Mouse (Mus musculus): ENCODE data around the gene Atp6v1f. TPM values are rescaled to one million over a fixed set of nuclear protein-coding genes. Genes with fewer than 3 reads are reported as not detected.

Atp6v1f gene
- polyA plus RNA-seq, 1 experiment from 2014 or later: 324 TPM

DNA sequence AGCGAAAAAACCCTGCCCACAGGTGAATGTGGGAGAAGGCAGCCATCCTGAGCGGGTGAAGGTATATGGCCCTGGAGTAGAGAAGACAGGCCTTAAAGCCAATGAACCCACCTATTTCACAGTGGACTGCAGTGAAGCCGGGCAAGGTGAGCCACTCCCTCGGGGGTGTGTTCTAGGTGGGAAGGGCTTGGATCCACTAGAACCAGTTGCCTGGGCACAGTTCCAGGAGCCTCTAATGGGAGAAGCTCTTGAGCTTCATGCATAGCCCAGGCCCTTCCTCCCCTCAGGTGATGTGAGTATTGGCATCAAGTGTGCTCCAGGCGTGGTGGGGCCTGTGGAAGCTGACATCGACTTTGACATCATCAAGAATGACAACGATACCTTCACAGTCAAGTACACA lies 22.2 kb upstream of the Atp6v1f start:
- WGBS: 95% methylated on average over 7 of the region's 7 CpGs
- Histone ChIP-seq H3K27me3 (replicated peaks; ENCODE audit: control insufficient read depth, insufficient read depth, low read length) (no peaks in the 10 kb centered on the region), H3K9ac (replicated peaks; ENCODE audit: low read depth, low read length) (no peak overlapping the region), H3K4me3 (replicated peaks; ENCODE audit: low read length) (no peak overlapping the region), H3K27ac (ENCODE audit: low read length) (no peak overlapping the region), H3K9me3 (ENCODE audit: control insufficient read depth, low read length) (no peaks in the 10 kb centered on the region), H3K36me3 (ENCODE audit: control insufficient read depth, insufficient read depth) (no peaks in the 10 kb centered on the region), H3K4me2 (ENCODE audit: low read length) (no peak overlapping the region), H3K4me1 (replicated peaks; ENCODE audit: control insufficient read depth, insufficient read depth, low read length) (no peaks in the 10 kb centered on the region)
- no peak for ATAC-seq

DNA sequence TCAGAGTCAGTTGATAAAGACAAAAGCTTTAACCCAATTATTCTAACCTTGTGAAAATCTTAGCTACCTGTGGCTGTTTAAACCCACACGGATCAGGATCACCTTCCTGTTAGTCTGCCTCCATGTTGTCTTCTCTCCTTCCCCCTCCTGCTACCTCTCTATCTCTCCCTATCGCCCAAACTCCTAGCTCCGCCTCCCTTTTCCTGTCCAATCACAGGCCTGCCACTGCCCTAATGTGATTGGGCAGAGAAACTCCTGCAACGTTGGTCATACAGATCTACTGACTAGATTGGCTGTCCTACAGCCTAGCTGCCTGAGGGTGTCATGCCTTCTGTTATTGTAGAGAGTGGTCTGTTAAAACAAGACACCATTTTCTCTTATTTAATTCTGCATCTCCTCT lies 17.7 kb upstream of the Atp6v1f start:
- H3K27ac ChIP-seq (ENCODE audit: low read length): no peak overlapping the region
- WGBS: 31% methylated on average over 4 of the region's 4 CpGs
- H3K9me3 ChIP-seq (ENCODE audit: control insufficient read depth, low read length): no peaks in the 10 kb centered on the region
- H3K27me3 ChIP-seq (replicated peaks; ENCODE audit: control insufficient read depth, insufficient read depth, low read length): no peaks in the 10 kb centered on the region
- H3K9ac ChIP-seq (replicated peaks; ENCODE audit: low read depth, low read length): no peak overlapping the region
- no peak overlapping the region for H3K4me3 ChIP-seq (replicated peaks; ENCODE audit: low read length)
- no peak for ATAC-seq
- H3K4me2 ChIP-seq (ENCODE audit: low read length): no peak overlapping the region
- H3K4me1 ChIP-seq (replicated peaks; ENCODE audit: control insufficient read depth, insufficient read depth, low read length): no peaks in the 10 kb centered on the region
- no peaks in the 10 kb centered on the region for H3K36me3 ChIP-seq (ENCODE audit: control insufficient read depth, insufficient read depth)

DNA sequence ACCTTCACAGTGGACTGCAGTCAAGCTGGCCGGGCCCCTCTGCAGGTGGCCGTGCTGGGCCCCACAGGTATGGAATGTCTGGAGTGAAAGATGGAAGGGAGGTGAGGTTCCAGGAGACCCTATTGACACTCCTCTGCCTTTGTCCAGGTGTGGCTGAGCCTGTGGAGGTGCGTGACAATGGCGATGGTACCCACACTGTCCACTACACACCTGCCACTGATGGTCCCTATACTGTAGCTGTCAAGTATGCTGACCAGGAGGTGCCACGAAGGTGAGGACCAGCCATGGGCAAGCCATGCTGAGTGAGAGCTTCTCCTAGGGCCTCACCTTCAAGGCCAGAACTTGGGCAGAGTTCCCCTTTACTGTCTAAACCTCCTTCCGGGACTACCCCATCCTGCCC lies 16.9 kb upstream of the Atp6v1f start:
- no peak overlapping the region for H3K4me3 ChIP-seq (replicated peaks; ENCODE audit: low read length)
- H3K36me3 ChIP-seq (ENCODE audit: control insufficient read depth, insufficient read depth): no peaks in the 10 kb centered on the region
- H3K9me3 ChIP-seq (ENCODE audit: control insufficient read depth, low read length): no peaks in the 10 kb centered on the region
- 93% methylated on average over 6 of the region's 6 CpGs for WGBS
- no peak overlapping the region for H3K27ac ChIP-seq (ENCODE audit: low read length)
- no peak for ATAC-seq
- no peaks in the 10 kb centered on the region for H3K4me1 ChIP-seq (replicated peaks; ENCODE audit: control insufficient read depth, insufficient read depth, low read length)
- no peaks in the 10 kb centered on the region for H3K27me3 ChIP-seq (replicated peaks; ENCODE audit: control insufficient read depth, insufficient read depth, low read length)
- no peak overlapping the region for H3K4me2 ChIP-seq (ENCODE audit: low read length)
- H3K9ac ChIP-seq (replicated peaks; ENCODE audit: low read depth, low read length): no peak overlapping the region

DNA sequence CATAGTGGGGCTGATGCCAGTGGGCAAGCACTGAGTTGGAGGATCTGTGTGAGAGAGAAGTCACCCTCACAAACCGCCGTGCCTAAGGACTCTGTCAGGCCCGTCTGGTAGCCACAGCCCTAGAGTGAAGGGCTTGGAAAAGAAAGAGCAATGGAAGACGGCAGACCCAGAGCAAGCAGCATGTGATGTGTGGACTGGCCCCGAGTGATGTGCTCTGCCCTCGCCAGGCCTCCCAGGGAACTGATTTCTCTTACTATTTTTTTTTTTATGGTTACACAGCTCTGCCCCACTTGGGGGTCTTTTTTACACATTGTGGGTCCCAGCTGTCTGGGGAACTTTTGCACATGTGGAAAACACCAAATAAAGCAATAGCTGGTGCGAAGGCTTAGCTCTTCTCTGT lies 6.0 kb upstream of the Atp6v1f start:
- no peak overlapping the region for H3K9ac ChIP-seq (replicated peaks; ENCODE audit: low read depth, low read length)
- no peak overlapping the region for H3K27ac ChIP-seq (ENCODE audit: low read length)
- no peak overlapping the region for H3K4me2 ChIP-seq (ENCODE audit: low read length)
- H3K4me1 ChIP-seq (replicated peaks; ENCODE audit: control insufficient read depth, insufficient read depth, low read length): no peaks in the 10 kb centered on the region
- WGBS: 56% methylated on average over 7 of the region's 7 CpGs
- no peaks in the 10 kb centered on the region for H3K9me3 ChIP-seq (ENCODE audit: control insufficient read depth, low read length)
- H3K4me3 ChIP-seq (replicated peaks; ENCODE audit: low read length): no peak overlapping the region
- no peak for ATAC-seq
- H3K27me3 ChIP-seq (replicated peaks; ENCODE audit: control insufficient read depth, insufficient read depth, low read length): no peaks in the 10 kb centered on the region
- no peaks in the 10 kb centered on the region for H3K36me3 ChIP-seq (ENCODE audit: control insufficient read depth, insufficient read depth)

DNA sequence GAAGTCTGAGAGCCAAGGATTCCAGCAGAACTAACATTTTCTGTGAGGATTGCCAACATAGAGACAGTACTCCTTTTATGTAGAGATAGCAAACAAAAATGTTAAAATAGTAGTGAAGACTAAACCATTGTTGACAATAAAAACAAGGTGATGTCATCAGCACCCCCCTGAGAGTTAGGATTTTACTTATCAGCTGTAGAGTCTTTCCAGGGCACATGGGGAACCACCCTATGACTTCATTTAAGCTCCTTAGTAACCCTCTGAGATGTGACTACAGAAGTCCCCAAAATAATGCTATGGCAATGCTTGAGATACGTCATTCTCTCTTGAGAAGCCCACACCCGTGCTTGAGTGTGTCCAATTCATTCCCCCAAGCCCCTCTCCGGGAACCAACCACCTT lies 4.1 kb upstream of the Atp6v1f start:
- no peak for ATAC-seq

DNA sequence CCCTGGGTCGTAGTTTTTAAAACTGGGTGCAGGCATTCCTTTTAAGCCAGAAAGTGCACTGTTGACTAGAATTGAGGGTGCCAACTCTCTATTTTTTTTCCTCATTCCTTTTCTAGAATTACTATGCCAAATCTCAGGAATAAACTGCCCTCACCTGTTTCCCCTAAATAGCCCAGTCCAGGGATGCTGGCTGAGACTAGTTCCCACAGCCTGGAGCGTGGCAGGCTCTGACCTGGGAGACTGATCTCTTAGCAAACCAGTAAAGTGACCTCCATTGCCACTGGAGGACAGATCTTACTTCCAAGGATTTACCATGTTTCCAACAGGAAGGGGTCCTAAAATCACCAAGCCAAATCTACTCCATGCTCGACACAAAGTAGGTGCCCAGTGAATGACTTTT lies 1.3 kb downstream of the Atp6v1f start:
- WGBS: 88% methylated on average over 3 of the region's 3 CpGs
- H3K27ac ChIP-seq (ENCODE audit: low read length): no peak overlapping the region
- peak overlapping the region; percentile 78; the same call in 1 of the 2 replicates for H3K4me3 ChIP-seq (replicated peaks; ENCODE audit: low read length)
- no peak overlapping the region for H3K9ac ChIP-seq (replicated peaks; ENCODE audit: low read depth, low read length)
- no peak for ATAC-seq
- peak overlapping the region; percentile 79 for H3K4me2 ChIP-seq (ENCODE audit: low read length)
- no peaks in the 10 kb centered on the region for H3K27me3 ChIP-seq (replicated peaks; ENCODE audit: control insufficient read depth, insufficient read depth, low read length)
- H3K36me3 ChIP-seq (ENCODE audit: control insufficient read depth, insufficient read depth): peaks cover 12% of the 10 kb centered on the region; the same call in 1 of the 2 replicates
- peaks cover 14% of the 10 kb centered on the region for H3K4me1 ChIP-seq (replicated peaks; ENCODE audit: control insufficient read depth, insufficient read depth, low read length)
- H3K9me3 ChIP-seq (ENCODE audit: control insufficient read depth, low read length): no peaks in the 10 kb centered on the region

More for the DNA sequence above, 4.1 kb upstream of the Atp6v1f start:
- Histone ChIP-seq H3K4me3 (replicated peaks; ENCODE audit: low read length) (no peak overlapping the region), H3K9ac (replicated peaks; ENCODE audit: low read depth, low read length) (no peak overlapping the region), H3K4me2 (ENCODE audit: low read length) (no peak overlapping the region), H3K27ac (ENCODE audit: low read length) (no peak overlapping the region), H3K9me3 (ENCODE audit: control insufficient read depth, low read length) (no peaks in the 10 kb centered on the region), H3K27me3 (replicated peaks; ENCODE audit: control insufficient read depth, insufficient read depth, low read length) (no peaks in the 10 kb centered on the region), H3K4me1 (replicated peaks; ENCODE audit: control insufficient read depth, insufficient read depth, low read length) (peaks cover 2% of the 10 kb centered on the region), H3K36me3 (ENCODE audit: control insufficient read depth, insufficient read depth) (no peaks in the 10 kb centered on the region)
- WGBS: 76% methylated on average over 3 of the region's 3 CpGs

DNA sequence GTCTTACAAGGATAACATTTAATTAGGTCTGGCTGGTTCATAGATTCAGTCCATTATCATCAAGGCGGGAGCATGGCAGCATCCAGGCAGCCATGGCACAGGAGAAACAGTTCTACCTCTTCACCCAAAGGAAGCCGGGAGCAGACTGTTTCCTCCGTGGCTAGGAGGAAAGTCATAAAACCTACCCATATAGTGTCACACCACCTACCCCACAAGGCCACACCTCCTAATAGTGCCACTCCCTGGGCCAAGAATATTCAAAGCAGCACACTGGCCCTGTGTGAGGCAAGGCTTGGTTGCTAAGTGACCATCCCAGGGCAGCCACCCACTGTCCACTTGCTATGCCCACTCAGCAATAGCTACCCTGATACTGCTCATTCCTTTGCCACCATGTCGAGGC lies 3.6 kb downstream of the Atp6v1f start, which contains the start of gene Atp6v1fnb:
Gene Atp6v1fnb, plus strand, starts transcription at position 301 of the 400 bp plus-strand sequence.
- peaks cover 19% of the 10 kb centered on the region for H3K4me1 ChIP-seq (replicated peaks; ENCODE audit: control insufficient read depth, insufficient read depth, low read length)
- peaks cover 12% of the 10 kb centered on the region; the same call in 1 of the 2 replicates for H3K36me3 ChIP-seq (ENCODE audit: control insufficient read depth, insufficient read depth)
- no peak within 1 kb of the TSS for H3K9ac ChIP-seq (replicated peaks; ENCODE audit: low read depth, low read length)
- no peak within 1 kb of the TSS for H3K4me3 ChIP-seq (replicated peaks; ENCODE audit: low read length)
- H3K4me2 ChIP-seq (ENCODE audit: low read length): no peak within 1 kb of the TSS
- H3K27me3 ChIP-seq (replicated peaks; ENCODE audit: control insufficient read depth, insufficient read depth, low read length): no peaks in the 10 kb centered on the region
- H3K27ac ChIP-seq (ENCODE audit: low read length): no peak within 1 kb of the TSS
- no peak for ATAC-seq
- WGBS: 91% methylated on average over 4 of the region's 4 CpGs
- H3K9me3 ChIP-seq (ENCODE audit: control insufficient read depth, low read length): no peaks in the 10 kb centered on the region

DNA sequence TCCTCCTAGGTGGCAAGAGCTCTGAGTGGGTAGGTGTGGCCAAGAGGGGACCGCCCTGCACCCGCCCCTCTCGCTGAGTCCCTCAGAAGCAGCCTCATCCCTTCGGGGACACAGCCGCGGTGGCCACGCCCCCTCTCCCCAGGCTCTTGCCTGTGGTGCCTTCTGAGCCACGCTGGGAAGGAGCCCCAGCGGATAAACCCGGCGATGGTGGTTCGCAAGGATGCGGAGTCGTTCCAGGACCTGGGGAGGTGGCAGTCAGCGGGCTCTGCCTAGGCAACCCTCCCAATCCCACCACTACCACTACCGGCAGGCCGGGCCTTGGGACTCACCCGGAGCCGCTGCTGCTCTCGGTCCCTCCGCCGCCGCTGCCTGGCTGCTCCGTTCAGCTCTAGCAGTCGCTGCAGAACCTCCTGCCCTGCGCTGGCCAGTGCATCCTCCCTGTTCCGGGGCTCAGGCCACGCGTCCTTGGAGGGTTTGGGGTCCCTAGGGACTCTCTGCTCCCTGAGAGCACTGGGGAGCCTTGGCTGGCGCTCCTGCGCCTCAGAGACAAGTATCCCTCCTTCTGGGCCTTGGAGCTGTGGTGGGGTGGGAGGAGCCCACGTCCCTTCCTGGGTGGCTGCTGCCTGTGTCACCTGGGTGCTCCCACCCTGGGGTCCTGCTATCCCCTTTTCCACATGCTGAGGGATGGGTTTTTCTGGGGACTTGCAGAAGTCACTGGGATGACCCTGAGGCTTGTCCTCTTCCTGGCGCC lies 6.6 kb downstream of the Atp6v1f start:
- 2% methylated on average over 33 of the region's 33 CpGs for WGBS
- ATAC-seq: peak; percentile 96
- Histone ChIP-seq H3K4me3 (replicated peaks; ENCODE audit: low read length) (peak overlapping the region; percentile 49), H3K36me3 (ENCODE audit: control insufficient read depth, insufficient read depth) (peaks cover 12% of the 10 kb centered on the region; the same call in 1 of the 2 replicates), H3K9ac (replicated peaks; ENCODE audit: low read depth, low read length) (peak overlapping the region; percentile 71), H3K27me3 (replicated peaks; ENCODE audit: control insufficient read depth, insufficient read depth, low read length) (no peaks in the 10 kb centered on the region), H3K27ac (ENCODE audit: low read length) (no peak overlapping the region), H3K4me1 (replicated peaks; ENCODE audit: control insufficient read depth, insufficient read depth, low read length) (peaks cover 10% of the 10 kb centered on the region), H3K4me2 (ENCODE audit: low read length) (peak overlapping the region; percentile 66), H3K9me3 (ENCODE audit: control insufficient read depth, low read length) (no peaks in the 10 kb centered on the region)

DNA sequence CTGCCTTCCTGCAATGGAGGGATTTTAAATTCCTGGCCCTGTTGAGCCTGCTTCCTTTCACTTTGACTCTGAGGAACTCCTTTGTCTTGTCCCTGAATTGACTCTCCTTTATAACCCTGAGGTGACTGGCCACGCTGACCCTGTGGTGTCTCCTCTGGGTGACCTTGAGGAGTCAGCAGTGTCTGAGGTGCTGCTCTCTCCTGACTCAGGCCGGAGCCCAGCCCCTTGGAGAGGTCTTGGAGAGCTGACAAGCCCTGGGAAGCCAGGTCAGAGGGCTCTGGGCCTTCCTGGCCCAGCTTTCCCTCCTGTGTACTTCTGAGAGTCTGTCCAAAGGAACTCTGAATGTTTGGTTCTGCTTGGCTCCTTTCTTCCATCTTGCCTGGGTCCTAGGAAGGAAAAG lies 7.2 kb downstream of the Atp6v1f start:
- ATAC-seq: no peak
- H3K4me2 ChIP-seq (ENCODE audit: low read length): no peak overlapping the region

More for the DNA sequence above, 7.2 kb downstream of the Atp6v1f start:
- no peak overlapping the region for H3K9ac ChIP-seq (replicated peaks; ENCODE audit: low read depth, low read length)
- H3K4me1 ChIP-seq (replicated peaks; ENCODE audit: control insufficient read depth, insufficient read depth, low read length): peaks cover 8% of the 10 kb centered on the region; the same call in 1 of the 2 replicates
- H3K9me3 ChIP-seq (ENCODE audit: control insufficient read depth, low read length): no peaks in the 10 kb centered on the region
- 42% methylated on average over 2 of the region's 2 CpGs for WGBS
- H3K36me3 ChIP-seq (ENCODE audit: control insufficient read depth, insufficient read depth): peaks cover 12% of the 10 kb centered on the region; the same call in 1 of the 2 replicates
- H3K27me3 ChIP-seq (replicated peaks; ENCODE audit: control insufficient read depth, insufficient read depth, low read length): no peaks in the 10 kb centered on the region
- no peak overlapping the region for H3K4me3 ChIP-seq (replicated peaks; ENCODE audit: low read length)
- H3K27ac ChIP-seq (ENCODE audit: low read length): no peak overlapping the region

All from forebrain, embryonic 16.5 days (tissue).